Mouse (Mus musculus): Measurements from ENCODE around the gene Gm17651. TPM values are rescaled to one million over a fixed set of nuclear protein-coding genes. Genes with fewer than 3 reads are reported as not detected.

Gm17651 gene
- polyA plus RNA-seq, 1 experiment from 2014 or later: not detected

DNA sequence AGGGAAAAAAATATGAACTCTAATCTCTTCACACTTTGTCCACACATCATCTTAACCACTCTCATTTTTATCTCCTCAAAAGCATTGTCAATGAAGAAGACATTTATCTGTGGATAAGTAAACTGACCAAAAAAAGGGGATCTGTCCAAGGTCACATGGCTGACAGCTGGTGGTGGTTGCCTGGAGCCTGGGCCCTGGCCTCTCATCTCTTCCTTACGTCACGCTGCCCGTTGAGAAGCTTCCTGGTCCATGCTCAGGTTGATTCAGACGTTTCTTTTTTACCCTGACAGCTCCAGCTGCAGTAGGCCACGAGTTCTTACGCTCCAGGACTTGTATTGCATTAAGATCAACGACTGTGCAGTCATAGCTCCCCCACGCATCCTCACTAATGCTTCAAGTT lies 8.3 kb downstream of the Gm17651 start:
- Histone ChIP-seq H3K36me3 (ENCODE audit: control insufficient read depth, insufficient read depth, low read length) (peaks cover 30% of the 10 kb centered on the region), H3K27ac (ENCODE audit: low read length) (no peak overlapping the region), H3K4me2 (replicated peaks; ENCODE audit: low read depth, low read length) (no peak overlapping the region), H3K9ac (replicated peaks; ENCODE audit: low read depth, low read length) (no peak overlapping the region), H3K4me3 (ENCODE audit: low read depth, low read length) (no peak overlapping the region), H3K27me3 (ENCODE audit: control insufficient read depth, insufficient read depth, low read length) (no peaks in the 10 kb centered on the region), H3K4me1 (ENCODE audit: control insufficient read depth, insufficient read depth, low read length) (no peaks in the 10 kb centered on the region), H3K9me3 (ENCODE audit: control insufficient read depth, low read depth, low read length) (no peaks in the 10 kb centered on the region)
- WGBS: 60% methylated on average over 8 of the region's 8 CpGs
- no peak for ATAC-seq (ENCODE audit: insufficient number of reproducible peaks, insufficient read depth, low FRiP score, low read depth)

DNA sequence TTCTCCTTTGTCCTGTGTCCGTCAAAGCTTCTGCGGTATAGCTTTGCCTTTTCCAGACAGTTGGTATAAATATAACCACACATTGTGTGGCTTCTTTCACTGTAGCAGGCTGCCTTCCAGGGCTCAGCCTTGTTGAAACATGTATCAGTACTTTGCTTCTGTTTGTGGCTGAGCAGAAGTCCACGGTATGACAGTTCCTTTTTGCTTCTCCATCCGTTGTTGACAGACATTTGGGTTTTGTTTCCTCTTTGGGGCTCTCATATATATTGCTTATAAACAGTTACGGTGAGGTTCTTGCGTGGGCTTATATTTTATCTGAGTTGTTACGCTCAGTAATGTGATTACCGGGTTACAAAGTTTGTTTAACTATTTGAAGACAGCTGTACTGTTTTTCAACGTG lies 9.0 kb downstream of the Gm17651 start:
- H3K9me3 ChIP-seq (ENCODE audit: control insufficient read depth, low read depth, low read length): no peaks in the 10 kb centered on the region
- H3K27ac ChIP-seq (ENCODE audit: low read length): no peak overlapping the region
- ATAC-seq (ENCODE audit: insufficient number of reproducible peaks, insufficient read depth, low FRiP score, low read depth): no peak
- no peak overlapping the region for H3K9ac ChIP-seq (replicated peaks; ENCODE audit: low read depth, low read length)
- no peak overlapping the region for H3K4me3 ChIP-seq (ENCODE audit: low read depth, low read length)
- no peaks in the 10 kb centered on the region for H3K27me3 ChIP-seq (ENCODE audit: control insufficient read depth, insufficient read depth, low read length)
- H3K4me2 ChIP-seq (replicated peaks; ENCODE audit: low read depth, low read length): no peak overlapping the region
- no peaks in the 10 kb centered on the region for H3K4me1 ChIP-seq (ENCODE audit: control insufficient read depth, insufficient read depth, low read length)
- 61% methylated on average over 9 of the region's 9 CpGs for WGBS
- H3K36me3 ChIP-seq (ENCODE audit: control insufficient read depth, insufficient read depth, low read length): peaks cover 30% of the 10 kb centered on the region

DNA sequence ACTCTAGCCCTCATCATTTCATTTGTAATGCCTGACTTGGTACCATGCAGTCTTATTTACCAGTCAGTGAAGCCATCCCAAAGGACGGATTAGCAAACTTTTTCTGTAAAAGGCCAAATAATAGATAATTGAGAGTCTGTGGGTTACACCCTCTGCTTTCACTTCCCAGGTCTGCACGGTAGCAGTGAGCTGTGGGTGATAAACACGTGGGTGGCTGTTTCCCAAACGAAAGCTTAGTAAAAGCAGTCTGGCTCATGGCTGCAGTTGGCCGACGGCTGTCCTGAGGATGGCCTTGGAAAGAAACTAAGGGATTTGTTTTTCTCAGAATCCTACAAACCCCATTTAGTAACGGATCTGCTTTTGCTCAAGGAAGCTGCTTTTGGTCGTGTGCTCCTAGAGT lies 13.3 kb downstream of the Gm17651 start:
- no peak overlapping the region for H3K9ac ChIP-seq (replicated peaks; ENCODE audit: low read depth, low read length)
- H3K9me3 ChIP-seq (ENCODE audit: control insufficient read depth, low read depth, low read length): no peaks in the 10 kb centered on the region
- no peaks in the 10 kb centered on the region for H3K27me3 ChIP-seq (ENCODE audit: control insufficient read depth, insufficient read depth, low read length)
- peaks cover 11% of the 10 kb centered on the region; the same call in 1 of the 2 replicates for H3K4me1 ChIP-seq (ENCODE audit: control insufficient read depth, insufficient read depth, low read length)
- H3K36me3 ChIP-seq (ENCODE audit: control insufficient read depth, insufficient read depth, low read length): peaks cover 13% of the 10 kb centered on the region; the same call in 1 of the 2 replicates
- H3K4me2 ChIP-seq (replicated peaks; ENCODE audit: low read depth, low read length): no peak overlapping the region
- WGBS: 66% methylated on average over 8 of the region's 8 CpGs
- no peak overlapping the region for H3K4me3 ChIP-seq (ENCODE audit: low read depth, low read length)
- ATAC-seq (ENCODE audit: insufficient number of reproducible peaks, insufficient read depth, low FRiP score, low read depth): no peak
- H3K27ac ChIP-seq (ENCODE audit: low read length): no peak overlapping the region

DNA sequence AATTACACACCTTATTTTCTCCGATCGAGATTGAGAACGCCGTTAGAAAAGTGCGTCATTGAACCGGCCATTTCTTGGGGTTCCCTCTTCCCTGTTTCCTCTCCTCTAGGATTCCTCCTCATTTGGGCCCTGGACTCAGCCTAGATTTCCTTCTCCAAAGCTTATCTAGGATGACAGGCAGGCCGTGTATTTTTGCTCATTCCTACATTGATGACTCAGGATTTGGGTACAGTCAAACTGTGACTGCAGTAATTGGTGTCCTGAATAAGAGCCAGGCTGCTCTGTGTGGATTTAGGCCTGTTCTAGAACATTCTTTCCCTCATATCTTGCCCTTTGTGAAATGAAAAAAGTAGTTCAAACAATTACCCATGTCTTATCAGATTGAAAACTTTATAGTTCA lies 14.7 kb downstream of the Gm17651 start:
- peaks cover 13% of the 10 kb centered on the region; the same call in 1 of the 2 replicates for H3K36me3 ChIP-seq (ENCODE audit: control insufficient read depth, insufficient read depth, low read length)
- no peaks in the 10 kb centered on the region for H3K9me3 ChIP-seq (ENCODE audit: control insufficient read depth, low read depth, low read length)
- H3K4me2 ChIP-seq (replicated peaks; ENCODE audit: low read depth, low read length): peak overlapping the region; percentile 91; the same call in 1 of the 2 replicates
- H3K27ac ChIP-seq (ENCODE audit: low read length): no peak overlapping the region
- H3K4me1 ChIP-seq (ENCODE audit: control insufficient read depth, insufficient read depth, low read length): peaks cover 11% of the 10 kb centered on the region; the same call in 1 of the 2 replicates
- H3K4me3 ChIP-seq (ENCODE audit: low read depth, low read length): no peak overlapping the region
- WGBS: 89% methylated on average over 7 of the region's 7 CpGs
- H3K9ac ChIP-seq (replicated peaks; ENCODE audit: low read depth, low read length): no peak overlapping the region
- no peaks in the 10 kb centered on the region for H3K27me3 ChIP-seq (ENCODE audit: control insufficient read depth, insufficient read depth, low read length)
- no peak for ATAC-seq (ENCODE audit: insufficient number of reproducible peaks, insufficient read depth, low FRiP score, low read depth)

DNA sequence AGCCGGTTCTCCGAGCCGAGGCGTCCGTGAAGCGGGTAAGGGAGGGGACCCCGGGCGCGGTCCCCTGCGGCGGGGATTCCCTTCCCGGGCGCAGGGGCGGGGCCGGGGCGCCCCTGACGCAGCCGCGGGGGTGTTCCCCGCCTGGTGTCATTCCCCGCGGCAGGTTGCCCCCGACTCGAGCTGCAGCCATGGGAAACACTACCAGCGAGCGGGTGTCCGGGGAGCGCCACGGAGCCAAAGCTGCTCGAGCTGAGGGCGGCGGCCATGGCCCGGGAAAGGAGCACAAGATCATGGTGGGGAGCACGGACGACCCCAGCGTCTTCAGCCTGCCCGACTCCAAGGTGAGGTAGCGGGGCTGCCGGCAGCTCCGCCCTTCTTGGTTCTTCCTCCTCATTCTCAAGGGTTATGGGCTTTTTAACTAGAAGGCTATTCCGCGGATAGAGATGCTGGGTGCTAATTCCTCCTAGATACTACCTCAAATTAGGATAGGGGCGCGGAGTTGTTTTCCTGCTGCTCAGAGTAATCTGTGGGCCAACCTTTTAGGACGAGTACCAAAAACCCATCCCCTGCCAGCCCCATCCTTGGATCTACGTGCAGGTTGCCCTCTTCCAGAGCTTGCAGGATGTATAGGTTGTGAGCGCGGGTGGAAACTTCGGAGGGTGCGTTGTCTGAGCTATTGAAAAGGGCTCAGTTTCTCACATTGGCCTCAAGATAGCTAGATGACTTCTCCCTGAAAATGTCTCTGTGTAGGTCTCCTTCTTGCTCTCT lies 15.9 kb downstream of the Gm17651 start:
- peak overlapping the region; percentile 91 for H3K4me2 ChIP-seq (replicated peaks; ENCODE audit: low read depth, low read length)
- ATAC-seq (ENCODE audit: insufficient number of reproducible peaks, insufficient read depth, low FRiP score, low read depth): peak; percentile 74; the same call in 1 of the 2 replicates
- 0 out of 2 replicates have a peak, but pooled peaks cover 3% of the 10 kb centered on the region for H3K36me3 ChIP-seq (ENCODE audit: control insufficient read depth, insufficient read depth, low read length)
- 1% methylated on average over 49 of the region's 50 CpGs for WGBS
- peaks cover 11% of the 10 kb centered on the region; the same call in 1 of the 2 replicates for H3K4me1 ChIP-seq (ENCODE audit: control insufficient read depth, insufficient read depth, low read length)
- peak overlapping the region; percentile 86 for H3K4me3 ChIP-seq (ENCODE audit: low read depth, low read length)
- no peaks in the 10 kb centered on the region for H3K27me3 ChIP-seq (ENCODE audit: control insufficient read depth, insufficient read depth, low read length)
- H3K9me3 ChIP-seq (ENCODE audit: control insufficient read depth, low read depth, low read length): no peaks in the 10 kb centered on the region
- peak overlapping the region; percentile 64 for H3K9ac ChIP-seq (replicated peaks; ENCODE audit: low read depth, low read length)
- H3K27ac ChIP-seq (ENCODE audit: low read length): 0 out of 2 replicates have a peak overlapping the region, but pooled peaks have one; percentile 33

DNA sequence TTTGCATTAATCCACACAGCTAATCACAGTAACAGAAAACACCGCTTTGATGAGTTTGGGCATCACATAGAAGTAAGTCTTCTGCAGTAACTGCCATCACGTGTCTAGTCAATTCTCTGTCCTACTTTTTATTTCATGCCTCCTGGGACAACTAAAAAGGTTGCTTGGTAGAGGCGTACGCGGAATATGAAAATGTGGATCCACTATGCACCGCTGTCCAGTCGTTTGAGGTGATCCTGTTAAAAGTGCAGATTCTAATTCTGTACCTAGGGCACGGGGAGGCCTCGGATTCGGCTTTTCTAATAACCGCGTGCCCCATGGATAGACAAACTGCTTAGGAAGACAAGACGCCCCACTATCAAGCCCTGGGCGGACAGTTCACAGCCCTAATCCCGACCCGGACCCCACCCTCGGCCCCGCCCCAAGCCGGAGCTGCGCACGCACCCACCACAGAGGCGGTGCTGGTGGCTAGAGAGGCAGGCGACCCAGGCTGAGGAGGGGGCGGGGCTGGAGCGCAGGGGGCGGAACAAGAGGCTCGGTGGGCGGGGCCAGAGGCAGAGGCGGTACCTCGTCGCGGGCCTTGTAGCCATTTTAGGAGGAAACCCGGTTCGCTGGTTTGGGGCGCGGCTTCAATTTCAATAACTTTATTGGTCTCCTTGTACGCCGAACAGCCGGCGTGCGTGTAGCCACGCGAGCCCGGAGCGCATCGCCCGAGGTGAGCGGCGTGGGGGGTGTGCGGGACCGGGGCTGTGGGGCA lies 16.7 kb downstream of the Gm17651 start, which contains the start of gene Prkab2:
TSS of gene Prkab2 (plus strand) at position 539 of the 757 bp plus-strand sequence.
- 2% methylated on average over 50 of the region's 51 CpGs for WGBS
- H3K4me3 ChIP-seq (ENCODE audit: low read depth, low read length): peak within 1 kb of the TSS; percentile 86
- peak within 1 kb of the TSS; percentile 64 for H3K9ac ChIP-seq (replicated peaks; ENCODE audit: low read depth, low read length)
- ATAC-seq (ENCODE audit: insufficient number of reproducible peaks, insufficient read depth, low FRiP score, low read depth): peak; percentile 93
- no peaks in the 10 kb centered on the region for H3K9me3 ChIP-seq (ENCODE audit: control insufficient read depth, low read depth, low read length)
- 0 out of 2 replicates have a peak within 1 kb of the TSS, but pooled peaks have one; percentile 33 for H3K27ac ChIP-seq (ENCODE audit: low read length)
- H3K27me3 ChIP-seq (ENCODE audit: control insufficient read depth, insufficient read depth, low read length): no peaks in the 10 kb centered on the region
- H3K4me1 ChIP-seq (ENCODE audit: control insufficient read depth, insufficient read depth, low read length): peaks cover 15% of the 10 kb centered on the region; the same call in 1 of the 2 replicates
- peak within 1 kb of the TSS; percentile 91 for H3K4me2 ChIP-seq (replicated peaks; ENCODE audit: low read depth, low read length)
- no peaks in the 10 kb centered on the region for H3K36me3 ChIP-seq (ENCODE audit: control insufficient read depth, insufficient read depth, low read length)

DNA sequence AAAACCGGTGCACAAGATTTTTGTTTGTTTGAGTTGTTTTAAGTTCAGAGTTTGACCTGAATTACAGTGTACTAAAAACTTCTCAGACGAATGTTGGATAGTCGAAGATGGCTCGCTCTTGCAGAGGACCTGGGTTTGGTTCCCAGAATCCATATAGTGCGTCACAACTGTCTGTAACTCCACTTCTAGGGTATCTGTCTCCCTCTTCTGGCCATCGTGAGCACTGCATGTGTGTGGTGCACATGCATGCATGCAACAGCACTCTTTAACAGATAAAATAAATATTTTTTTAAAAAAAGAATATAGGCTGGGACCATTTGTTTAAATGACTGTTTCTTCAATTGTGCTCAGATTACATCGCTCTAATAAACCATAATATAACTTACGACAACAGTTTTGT lies 19.6 kb downstream of the Gm17651 start:
- no peak for ATAC-seq (ENCODE audit: insufficient number of reproducible peaks, insufficient read depth, low FRiP score, low read depth)
- H3K9ac ChIP-seq (replicated peaks; ENCODE audit: low read depth, low read length): no peak overlapping the region
- H3K9me3 ChIP-seq (ENCODE audit: control insufficient read depth, low read depth, low read length): no peaks in the 10 kb centered on the region
- WGBS: 84% methylated on average over 8 of the region's 8 CpGs
- peaks cover 15% of the 10 kb centered on the region; the same call in 1 of the 2 replicates for H3K4me1 ChIP-seq (ENCODE audit: control insufficient read depth, insufficient read depth, low read length)
- H3K27ac ChIP-seq (ENCODE audit: low read length): no peak overlapping the region
- no peaks in the 10 kb centered on the region for H3K27me3 ChIP-seq (ENCODE audit: control insufficient read depth, insufficient read depth, low read length)
- no peak overlapping the region for H3K4me2 ChIP-seq (replicated peaks; ENCODE audit: low read depth, low read length)
- no peaks in the 10 kb centered on the region for H3K36me3 ChIP-seq (ENCODE audit: control insufficient read depth, insufficient read depth, low read length)
- H3K4me3 ChIP-seq (ENCODE audit: low read depth, low read length): no peak overlapping the region

DNA sequence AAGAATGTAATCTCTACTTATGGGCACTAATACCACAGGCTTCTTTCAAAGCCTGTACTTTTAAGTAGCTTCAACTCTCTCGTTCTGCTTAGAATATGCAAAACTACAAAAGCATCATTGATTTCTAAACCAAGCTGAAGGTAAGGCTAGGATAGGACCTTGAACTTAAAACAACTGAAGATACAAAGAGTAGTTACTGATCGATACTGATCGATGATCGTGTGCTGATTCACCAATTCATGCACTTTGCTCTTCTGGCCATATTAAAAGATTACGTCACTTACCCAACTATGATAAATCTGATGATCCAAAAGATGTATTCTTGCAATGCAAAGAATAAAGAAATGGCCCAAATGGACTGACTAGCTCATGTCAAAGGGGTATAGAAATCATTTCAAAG lies 20.7 kb downstream of the Gm17651 start:
- Histone ChIP-seq H3K27me3 (ENCODE audit: control insufficient read depth, insufficient read depth, low read length) (no peaks in the 10 kb centered on the region), H3K4me2 (replicated peaks; ENCODE audit: low read depth, low read length) (no peak overlapping the region), H3K9ac (replicated peaks; ENCODE audit: low read depth, low read length) (no peak overlapping the region), H3K36me3 (ENCODE audit: control insufficient read depth, insufficient read depth, low read length) (no peaks in the 10 kb centered on the region), H3K9me3 (ENCODE audit: control insufficient read depth, low read depth, low read length) (no peaks in the 10 kb centered on the region), H3K4me3 (ENCODE audit: low read depth, low read length) (no peak overlapping the region), H3K27ac (ENCODE audit: low read length) (no peak overlapping the region), H3K4me1 (ENCODE audit: control insufficient read depth, insufficient read depth, low read length) (0 out of 2 replicates have a peak, but pooled peaks cover 8% of the 10 kb centered on the region)
- 93% methylated on average over 5 of the region's 5 CpGs for WGBS
- no peak for ATAC-seq (ENCODE audit: insufficient number of reproducible peaks, insufficient read depth, low FRiP score, low read depth)
